10 mouse cellular contexts compared by ENCODE assay signal in genomic region chr11:88160316-88160715, GRCm38 (mm10). TPM values are rescaled to one million over a fixed set of nuclear protein-coding genes. Genes with fewer than 3 reads are reported as not detected.
DNase-seq lines count a peak whose midpoint lies in the region; ATAC-seq lines count a peak whose summit lies in the region.
"Had no signal": no experiment of that assay in that cellular context is flagged by ENCODE, and none has a peak within 500 bp of the region (broad histone marks: within the 10 kb centered on the region; RNA-seq: fewer than 3 reads in every experiment).

No protein-coding gene starts in this region.

- no peaks in the 10 kb centered on the region for H3K9me3 ChIP-seq in heart, embryonic 12.5 days (replicated peaks)
- no peaks in the 10 kb centered on the region for H3K9me3 ChIP-seq in embryonic facial prominence, embryonic 15.5 days (replicated peaks)
- no peaks in the 10 kb centered on the region for H3K9me3 ChIP-seq in midbrain, embryonic 12.5 days

- DNase-seq in heart, postnatal 36 days = no peak
- DNase-seq in adipocyte (ENCODE audit: low spot score) = peak; percentile 23
- no peak for DNase-seq in left cerebral cortex, postnatal 4 days
- DNase-seq in yolk sac, embryonic 10.5 days (ENCODE audit: low spot score) = no peak
- DNase-seq in right cerebral cortex, postnatal 10 days (ENCODE audit: low spot score in 2 of 2) = no peak
- DNase-seq: cerebellum, postnatal 14 days had no signal

- H3K4me3 ChIP-seq in heart, embryonic 12.5 days = no peak overlapping the region
- H3K4me3 ChIP-seq in embryonic facial prominence, embryonic 15.5 days (replicated peaks) = no peak overlapping the region
- no peak overlapping the region for H3K4me3 ChIP-seq in midbrain, embryonic 12.5 days

- no peaks in the 10 kb centered on the region for H3K27me3 ChIP-seq in heart, embryonic 12.5 days (replicated peaks)
- no peaks in the 10 kb centered on the region for H3K27me3 ChIP-seq in embryonic facial prominence, embryonic 15.5 days
- peaks cover 45% of the 10 kb centered on the region for H3K27me3 ChIP-seq in midbrain, embryonic 12.5 days
- H3K27me3 ChIP-seq: Patski had no signal

- no peak for ATAC-seq in heart, embryonic 12.5 days (ENCODE audit: insufficient number of reproducible peaks, low FRiP score)
- ATAC-seq in embryonic facial prominence, embryonic 15.5 days (ENCODE audit: insufficient number of reproducible peaks, low FRiP score, low TSS enrichment, low read depth) = no peak
- ATAC-seq in midbrain, embryonic 12.5 days (ENCODE audit: low FRiP score, low read depth) = no peak
- ATAC-seq: Patski had no signal

- intact Hi-C loops in heart, postnatal 36 days (cut with DNase I) = loop anchor here (2.0 to 5.0 kb wide), 2 partner anchors 37 to 42 kb away; no protein-coding TSS in a partner anchor
- intact Hi-C loops in left cerebral cortex, postnatal 4 days (cut with DNase I) = loop anchor here (10.0 kb wide), 1 partner anchor 66 kb away; the partner anchor contains the start of gene Cuedc1

- 61% methylated on average over 5 of the region's 5 CpGs for WGBS in heart, embryonic 12.5 days
- 57% methylated on average over 5 of the region's 5 CpGs for WGBS in embryonic facial prominence, embryonic 15.5 days
- 38% methylated on average over 5 of the region's 5 CpGs for WGBS in midbrain, embryonic 12.5 days

- peak overlapping the region; percentile 92 for H3K27ac ChIP-seq in heart, embryonic 12.5 days (ENCODE audit: poor library complexity, severe bottlenecking)
- peak overlapping the region; percentile 66 for H3K27ac ChIP-seq in embryonic facial prominence, embryonic 15.5 days (replicated peaks)
- peak overlapping the region; percentile 91 for H3K27ac ChIP-seq in midbrain, embryonic 12.5 days (replicated peaks)

- peaks cover 81% of the 10 kb centered on the region for H3K4me1 ChIP-seq in heart, embryonic 12.5 days (replicated peaks)
- peaks cover 76% of the 10 kb centered on the region for H3K4me1 ChIP-seq in embryonic facial prominence, embryonic 15.5 days
- peaks cover 56% of the 10 kb centered on the region for H3K4me1 ChIP-seq in midbrain, embryonic 12.5 days

- peak overlapping the region; percentile 72; the same call in 1 of the 2 replicates for H3K4me2 ChIP-seq in heart, embryonic 12.5 days
- H3K4me2 ChIP-seq in embryonic facial prominence, embryonic 15.5 days (replicated peaks) = no peak overlapping the region
- H3K4me2 ChIP-seq in midbrain, embryonic 12.5 days (replicated peaks) = peak overlapping the region; percentile 60; the same call in 1 of the 2 replicates

- peak overlapping the region; percentile 19; the same call in 1 of the 2 replicates for H3K9ac ChIP-seq in heart, embryonic 12.5 days
- no peak overlapping the region for H3K9ac ChIP-seq in embryonic facial prominence, embryonic 15.5 days
- no peak overlapping the region for H3K9ac ChIP-seq in midbrain, embryonic 12.5 days (replicated peaks)

- H3K36me3 ChIP-seq in heart, embryonic 12.5 days = no peaks in the 10 kb centered on the region
- no peaks in the 10 kb centered on the region for H3K36me3 ChIP-seq in embryonic facial prominence, embryonic 15.5 days
- no peaks in the 10 kb centered on the region for H3K36me3 ChIP-seq in midbrain, embryonic 12.5 days

RNA-seq across cellular contexts. Expression of gene Mrps23, which starts 43.9 kb away (rescaled TPM):
- 79.2 and 81.4 TPM in 2 replicates for polyA plus RNA-seq in heart, embryonic 12.5 days (2016; fragmentation: Nextera tagmentation; extraction: Ambion mirVana)
- 100 to 1,000 TPM; 273 to 312 TPM for total RNA-seq in heart, postnatal 36 days (2021)
- 58.4 and 61.6 TPM in 2 replicates for polyA plus RNA-seq in embryonic facial prominence, embryonic 15.5 days (2015; fragmentation: Nextera tagmentation; extraction: Ambion mirVana)
- polyA plus RNA-seq in midbrain, embryonic 12.5 days (2016; fragmentation: Nextera tagmentation; extraction: Ambion mirVana) = 69.5 and 71.1 TPM in 2 replicates
- total RNA-seq in left cerebral cortex, postnatal 4 days (2021) = 10 to 100 TPM; 55.2 to 65.1 TPM
